Mouse (Mus musculus) spleen, adult 2 months (tissue): ENCODE measurements around the gene Chst15. TPM values are rescaled to one million over a fixed set of nuclear protein-coding genes. Genes with fewer than 3 reads are reported as not detected.

Experiments used
- DNase-seq, 2 experiments: peaks; one replicate each; pipeline versions ENCODE4 v3.0.0 to v3.0.0-alpha.2; 2012 to 2021; ENCODE audit warnings: low spot score in 2 of 2, low read depth in 1 of 2
- H3K27ac ChIP-seq: fragments of 200-500 bp; 2 replicates; pipeline ENCODE4 v1.5.1; 2012; ENCODE audit warnings: low read length, inconsistent platforms; ENCODE audit not compliant: insufficient read depth
- H3K27me3 ChIP-seq: fragments of 200-500 bp; 2 replicates; pipeline ENCODE4 v1.6.1; 2012; ENCODE audit warnings: mild to moderate bottlenecking, moderate library complexity, low read length, inconsistent platforms; ENCODE audit not compliant: control insufficient read depth, insufficient read depth
- H3K36me3 ChIP-seq: fragments of 200-500 bp; 2 replicates; pipeline ENCODE4 v1.6.1; 2012; ENCODE audit warnings: mild to moderate bottlenecking, low read length, inconsistent platforms; ENCODE audit not compliant: control insufficient read depth, insufficient read depth
- H3K4me1 ChIP-seq: fragments of 200-500 bp; 2 replicates; pipeline ENCODE4 v1.6.1; 2011; ENCODE audit warnings: inconsistent platforms; ENCODE audit not compliant: control insufficient read depth, insufficient read depth, insufficient read length
- H3K4me3 ChIP-seq: fragments of 200-500 bp; 2 replicates; pipeline ENCODE4 v1.5.1; 2011; ENCODE audit warnings: mild to moderate bottlenecking, inconsistent platforms; ENCODE audit not compliant: insufficient read depth, insufficient read length; ENCODE audit errors: extremely low read depth
- CTCF ChIP-seq: fragments of 200-500 bp; IDR thresholded peaks from 2 replicates; pipeline ENCODE4 v1.5.1; 2011; ENCODE audit warnings: mild to moderate bottlenecking, inconsistent platforms; ENCODE audit not compliant: insufficient read depth, insufficient read length, insufficient replicate concordance; ENCODE audit errors: extremely low read depth
- POLR2A ChIP-seq: fragments of 200-500 bp; IDR thresholded peaks from 2 replicates; pipeline ENCODE4 v1.6.1; 2011; ENCODE audit warnings: low read depth, low read length, inconsistent platforms
- WGBS: fragments of 180-500 bp; shearing (Covaris S2); methylation state at CpG from one replicate; pipeline ENCODE4 v1.1.7; 2018; 5-methylcytosine and 5-hydroxymethylcytosine counted together
- polyA plus RNA-seq: library from polyadenylated mRNA; depleted of rRNA; stranded (reverse); fragments of >200 nt; gene quantifications from 2 replicates; pipeline ENCODE4 v1.2.3, GENCODE M21; 2012

Gene Chst15
- polyA plus RNA-seq, 1 experiment = 27.9 TPM

DNA sequence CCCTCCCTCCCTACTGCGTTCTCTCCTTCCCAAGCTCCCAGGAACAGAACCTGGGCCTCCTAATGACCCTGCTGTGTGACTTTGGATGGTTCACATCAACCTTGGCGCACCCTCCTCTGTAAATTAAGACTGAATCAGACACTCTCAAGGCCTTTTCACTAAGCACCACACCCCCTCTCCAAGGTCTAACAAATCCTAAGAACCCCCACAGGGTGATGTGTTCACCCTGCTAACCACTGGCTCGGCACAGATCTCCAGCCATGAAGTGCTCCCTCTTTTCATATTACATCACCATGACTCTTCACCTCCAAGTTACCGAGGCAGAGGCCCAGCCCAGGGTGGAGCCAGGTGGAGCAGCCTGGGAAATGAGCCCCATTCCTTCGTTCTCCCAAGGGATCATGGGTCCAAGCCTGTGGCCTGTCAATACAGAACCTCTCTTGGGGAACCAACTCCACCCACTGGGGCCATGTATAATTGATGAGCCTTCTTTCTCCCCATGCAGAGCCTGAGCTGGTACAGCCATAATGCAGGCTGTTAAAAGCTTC, 28.6 kb upstream of the Chst15 start:
- no peak for TF ChIP-seq POLR2A
- TF ChIP-seq CTCF = no peak
- Histone ChIP-seq H3K27me3 (no peaks in the 10 kb centered on the region), H3K4me3 (no peak overlapping the region), H3K4me1 (no peaks in the 10 kb centered on the region), H3K27ac (no peak overlapping the region), H3K36me3 (no peaks in the 10 kb centered on the region)
- 90% methylated on average over 5 of the region's 5 CpGs for WGBS
- DNase-seq = no peak

GRCm38 (mm10) chr7:132344606-132345005, 27.6 kb upstream of the Chst15 start:
- 83% methylated on average over 4 of the region's 4 CpGs for WGBS
- H3K27ac ChIP-seq = no peak overlapping the region
- no peak for TF ChIP-seq CTCF
- TF ChIP-seq POLR2A = no peak
- no peak overlapping the region for H3K4me3 ChIP-seq
- no peaks in the 10 kb centered on the region for H3K36me3 ChIP-seq
- H3K27me3 ChIP-seq = no peaks in the 10 kb centered on the region
- no peak for DNase-seq
- H3K4me1 ChIP-seq = no peaks in the 10 kb centered on the region

GRCm38 (mm10) chr7:132343900-132344299, 26.9 kb upstream of the Chst15 start:
- Histone ChIP-seq H3K27ac (no peak overlapping the region), H3K4me1 (no peaks in the 10 kb centered on the region), H3K4me3 (no peak overlapping the region), H3K36me3 (no peaks in the 10 kb centered on the region), H3K27me3 (no peaks in the 10 kb centered on the region)
- no peak for DNase-seq
- no peak for TF ChIP-seq CTCF
- 87% methylated on average over 2 of the region's 2 CpGs for WGBS

GRCm38 (mm10) chr7:132343146-132343545, 26.1 kb upstream of the Chst15 start:
- Histone ChIP-seq H3K27me3 (no peaks in the 10 kb centered on the region), H3K4me3 (no peak overlapping the region), H3K36me3 (no peaks in the 10 kb centered on the region), H3K4me1 (no peaks in the 10 kb centered on the region), H3K27ac (no peak overlapping the region)
- no peak for DNase-seq
- WGBS = 95% methylated on average over 2 of the region's 2 CpGs
- no peak for TF ChIP-seq POLR2A
- TF ChIP-seq CTCF = no peak

DNA sequence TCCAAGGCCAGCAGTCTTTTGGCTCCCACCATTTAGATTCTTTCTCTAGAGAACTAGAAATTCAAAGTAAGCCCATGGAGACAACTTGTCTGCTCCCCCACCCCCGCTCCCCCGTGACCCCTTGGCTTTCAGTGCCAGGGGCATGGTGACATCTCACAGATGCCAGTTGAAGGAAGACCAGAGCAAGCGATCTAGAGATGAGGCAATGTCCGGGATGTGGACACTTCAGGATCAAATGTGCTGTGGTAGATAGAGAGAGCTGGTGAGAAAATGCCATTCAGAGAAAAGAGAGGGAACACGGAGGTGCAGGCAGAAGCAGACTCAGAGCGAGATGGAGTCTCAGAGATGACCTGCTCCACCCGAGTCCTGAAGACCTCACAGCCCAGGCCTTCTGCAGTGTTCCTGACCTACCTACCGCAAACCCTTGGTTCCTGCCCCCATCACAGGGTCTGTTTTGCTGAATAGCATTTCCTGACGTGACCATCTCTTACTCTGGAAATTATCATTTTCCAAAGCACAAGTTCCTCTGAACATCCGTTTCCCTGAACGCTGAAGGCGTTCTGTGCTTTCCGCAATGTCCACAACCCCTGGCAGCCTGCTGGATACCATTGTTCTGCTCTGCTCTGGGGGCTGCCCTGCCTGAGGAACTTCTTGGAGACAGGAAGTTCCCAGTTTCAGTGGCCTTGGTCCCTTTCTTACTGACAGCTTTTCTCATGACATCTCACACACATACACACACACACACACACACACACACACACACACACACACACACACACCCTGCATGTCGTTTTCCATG, 22.2 kb upstream of the Chst15 start:
- 80% methylated on average over 14 of the region's 14 CpGs for WGBS
- 0 out of 2 replicates have a peak overlapping the region, but pooled peaks have one; percentile 26 for H3K27ac ChIP-seq

GRCm38 (mm10) chr7:132338350-132338749, 21.3 kb upstream of the Chst15 start:
- H3K4me1 ChIP-seq = peaks cover 12% of the 10 kb centered on the region; the same call in 1 of the 2 replicates
- no peak overlapping the region for H3K27ac ChIP-seq
- WGBS = 77% methylated on average over 6 of the region's 6 CpGs
- DNase-seq = no peak
- no peak for TF ChIP-seq CTCF
- no peak for TF ChIP-seq POLR2A
- no peaks in the 10 kb centered on the region for H3K27me3 ChIP-seq
- no peak overlapping the region for H3K4me3 ChIP-seq
- no peaks in the 10 kb centered on the region for H3K36me3 ChIP-seq

More for the DNA sequence above, 22.2 kb upstream of the Chst15 start:
- Histone ChIP-seq H3K4me1 (peaks cover 12% of the 10 kb centered on the region; the same call in 1 of the 2 replicates), H3K4me3 (no peak overlapping the region), H3K36me3 (no peaks in the 10 kb centered on the region), H3K27me3 (no peaks in the 10 kb centered on the region)
- no peak for TF ChIP-seq CTCF
- no peak for TF ChIP-seq POLR2A
- no peak for DNase-seq

- peak overlapping the region; percentile 52 for H3K27ac ChIP-seq
- no peaks in the 10 kb centered on the region for H3K36me3 ChIP-seq
- TF ChIP-seq POLR2A (no peak), CTCF (no peak)
- H3K27me3 ChIP-seq = no peaks in the 10 kb centered on the region
- peaks cover 16% of the 10 kb centered on the region; the same call in 1 of the 2 replicates for H3K4me1 ChIP-seq
- 87% methylated on average over 11 of the region's 11 CpGs for WGBS
- no peak for DNase-seq
- H3K4me3 ChIP-seq = no peak overlapping the region
Measured at GRCm38 (mm10) chr7:132337268-132337917, 20.4 kb upstream of the Chst15 start.
